Mouse (Mus musculus) natural killer cell, adult 2 months (primary cell): ENCODE results near the gene Naxd.
"Not testable (repeated sequence)": the region's sequence is repeated elsewhere in the genome, so short reads cannot be mapped to it uniquely, and the experiment has no call there.

Experiments
- DNase-seq, 2 experiments: peaks; one replicate each; pipeline ENCODE4 v3.0.0; 2022; ENCODE audit warnings: low spot score in 2 of 2

Naxd gene

DNA sequence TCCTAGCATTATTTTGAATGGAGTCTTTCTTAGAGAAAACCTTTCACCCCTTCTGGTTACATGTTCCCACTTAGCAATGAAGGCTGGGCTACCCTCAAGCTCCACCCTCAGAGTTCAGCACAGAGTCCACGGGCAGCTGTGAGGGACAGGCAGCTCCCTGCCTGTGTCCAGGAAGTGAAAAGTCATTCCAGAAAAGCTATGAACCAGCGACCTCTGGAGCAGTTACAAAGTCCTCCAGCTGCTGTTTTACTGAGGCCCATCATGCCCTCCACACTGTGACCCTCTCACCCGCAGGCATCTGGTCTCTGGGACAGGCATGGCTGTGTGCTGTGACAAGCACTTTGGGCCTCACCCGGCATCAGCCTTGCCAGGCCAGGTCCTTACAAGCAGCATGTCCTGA is 24.2 kb upstream of the Naxd start:
- no peak for DNase-seq

- no peak for DNase-seq
These were observed 21.9 kb upstream of the Naxd start for GRCm38 (mm10) chr8:11475397-11475796.

DNA sequence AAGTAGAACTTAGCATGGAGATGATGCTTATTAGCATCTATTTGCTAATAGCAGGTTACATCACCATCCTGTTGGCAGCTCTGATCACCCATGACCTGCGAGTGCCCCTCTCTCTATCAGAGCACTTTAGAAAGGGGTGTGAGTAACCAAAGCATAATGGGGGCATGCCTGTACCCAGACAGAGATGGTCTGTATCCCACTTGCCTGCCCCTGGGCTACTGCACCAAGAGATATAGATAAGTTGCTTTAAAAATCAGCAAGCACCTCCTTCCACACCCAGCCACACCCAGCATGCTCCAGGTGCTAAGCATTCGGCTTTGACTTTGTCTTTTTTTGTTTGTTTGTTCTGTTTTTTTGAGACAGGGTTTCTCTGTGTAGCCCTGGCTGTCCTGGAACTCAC is 21.4 kb upstream of the Naxd start:
- DNase-seq: no peak

- DNase-seq: no peak
These were observed 20.7 kb upstream of the Naxd start for GRCm38 (mm10) chr8:11476338-11477177.

DNA sequence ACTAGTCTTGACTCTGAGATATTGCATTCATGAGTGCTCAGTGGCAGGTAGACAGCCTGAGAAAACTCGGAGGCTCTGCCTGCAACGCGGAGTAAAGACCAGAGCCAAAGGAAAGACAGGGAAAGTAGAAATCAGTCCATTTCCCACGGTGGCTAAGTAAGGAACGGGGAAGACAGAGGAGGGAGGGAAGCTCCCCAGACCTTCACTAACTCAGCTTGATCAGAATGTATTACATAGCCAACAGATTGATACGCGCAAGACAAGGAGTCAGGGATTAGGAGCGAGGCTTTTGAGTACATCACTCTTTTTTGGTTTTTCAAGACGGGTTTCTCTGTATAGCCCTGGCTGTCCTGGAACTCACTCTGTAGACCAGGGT is 20.1 kb upstream of the Naxd start:
- no peak for DNase-seq

DNA sequence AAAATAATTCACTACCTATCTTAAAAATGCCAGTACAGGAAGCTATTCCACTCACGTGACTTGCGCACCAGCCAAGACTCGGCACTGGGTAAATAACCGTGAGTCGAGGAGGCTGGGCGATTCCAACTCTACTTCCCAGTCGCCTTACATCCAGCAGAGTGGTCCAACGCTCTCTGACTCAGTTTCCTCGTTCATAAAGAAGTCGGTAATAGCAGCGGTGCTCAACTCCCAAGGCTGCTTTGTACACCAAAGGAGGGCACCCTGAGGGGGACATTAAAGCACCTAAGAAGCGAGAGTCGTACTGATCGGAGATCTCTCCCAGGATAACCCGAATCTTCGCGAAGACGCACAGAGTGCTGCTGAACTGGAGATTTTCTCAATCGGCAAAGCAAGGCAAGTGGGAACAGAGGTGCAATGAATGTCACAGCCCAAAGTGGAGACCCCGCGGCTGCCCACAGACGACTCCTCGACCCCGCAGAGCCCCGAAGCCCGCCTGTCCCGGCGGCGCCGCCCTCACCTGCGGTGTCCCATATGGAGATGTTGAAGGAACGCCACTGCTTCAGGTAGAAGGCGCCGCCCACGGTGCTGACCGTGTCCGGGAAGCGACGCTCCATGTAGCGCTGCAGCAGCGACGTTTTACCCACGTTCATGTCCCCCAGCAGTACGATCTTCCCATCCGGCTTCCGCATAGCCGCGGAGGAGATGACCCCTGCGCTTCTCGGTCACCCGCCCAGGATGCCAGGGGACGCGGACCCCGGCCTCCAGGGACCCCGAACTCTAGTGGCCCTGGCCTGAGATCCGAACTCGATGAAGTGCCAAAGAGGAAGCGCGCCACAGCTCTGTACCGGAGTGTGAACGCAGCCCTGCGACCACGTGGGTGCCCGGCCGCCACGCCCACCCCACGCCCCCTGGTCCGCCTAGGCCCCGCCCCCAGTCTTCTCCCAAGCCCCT is 19.2 kb upstream of the Naxd start, which contains the start of gene Rab20:
Rab20 (minus strand) TSS at position 900 of the 951 bp plus-strand sequence.
- peak; percentile 40 to 53 for DNase-seq

DNA sequence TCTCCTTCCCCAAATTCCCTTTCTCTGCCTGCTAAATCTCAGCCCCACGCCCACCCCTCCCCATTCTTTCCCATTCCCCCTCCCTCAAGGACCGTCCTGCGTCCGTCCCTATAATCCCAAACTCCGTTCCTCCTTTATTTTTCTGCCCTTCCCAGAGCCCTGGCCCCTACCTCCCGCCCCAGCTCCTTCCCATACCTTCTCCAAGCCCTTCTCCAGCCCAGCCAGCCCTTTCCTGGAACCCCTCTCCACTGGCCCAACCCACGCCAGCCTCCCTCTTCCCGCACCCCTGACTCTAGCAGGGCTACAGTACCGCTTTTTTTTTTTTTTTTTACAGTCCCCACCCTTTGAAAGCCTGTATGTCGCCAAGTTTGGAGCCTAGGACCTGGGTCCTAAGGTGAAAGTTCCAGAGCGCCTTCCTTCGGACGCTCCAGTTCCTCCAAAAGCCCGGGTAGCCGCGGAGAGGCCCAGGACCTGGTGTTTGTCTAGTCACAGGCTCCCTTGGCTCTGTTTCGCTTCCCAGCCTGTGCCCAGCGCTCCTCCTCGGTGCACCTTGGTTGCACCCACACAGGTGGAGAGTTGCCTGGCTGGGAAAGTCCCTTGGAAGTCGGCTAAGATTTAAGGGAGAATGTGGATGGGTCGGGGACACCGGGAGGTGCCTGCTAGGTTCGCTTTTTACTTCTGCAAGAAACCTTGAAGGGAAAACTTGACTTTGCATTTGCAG is 18.3 kb upstream of the Naxd start:
- DNase-seq: no peak

- no peak for DNase-seq
These were observed 17.7 kb upstream of the Naxd start for GRCm38 (mm10) chr8:11479591-11479990.

DNA sequence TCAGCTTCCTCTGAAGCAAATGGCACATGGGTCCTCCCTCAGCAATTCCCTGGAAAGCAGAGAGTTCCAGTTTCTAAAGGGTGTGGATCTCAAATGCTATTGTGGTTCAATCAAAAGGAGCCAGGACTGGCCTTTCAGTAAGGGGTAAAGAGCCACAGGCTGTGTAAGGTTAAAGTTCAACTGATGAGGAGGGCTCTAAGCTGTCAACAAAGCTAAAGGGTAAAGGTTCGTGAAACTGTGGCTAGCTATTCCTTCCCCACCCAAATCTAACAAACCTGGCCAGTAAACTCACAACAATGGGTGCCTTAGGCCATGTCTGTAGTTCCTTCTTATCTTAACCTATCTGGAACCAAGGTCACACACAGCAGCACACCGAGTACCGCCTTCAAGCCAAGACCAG is 15.4 kb upstream of the Naxd start:
- DNase-seq: no peak

GRCm38 (mm10) chr8:11482537-11482936 is 14.8 kb upstream of the Naxd start:
- no peak for DNase-seq

GRCm38 (mm10) chr8:11486142-11486541 is 11.2 kb upstream of the Naxd start:
- DNase-seq: peak; percentile 65 to 74

- DNase-seq: no peak
These were observed 10.1 kb upstream of the Naxd start for GRCm38 (mm10) chr8:11487229-11487628.

DNA sequence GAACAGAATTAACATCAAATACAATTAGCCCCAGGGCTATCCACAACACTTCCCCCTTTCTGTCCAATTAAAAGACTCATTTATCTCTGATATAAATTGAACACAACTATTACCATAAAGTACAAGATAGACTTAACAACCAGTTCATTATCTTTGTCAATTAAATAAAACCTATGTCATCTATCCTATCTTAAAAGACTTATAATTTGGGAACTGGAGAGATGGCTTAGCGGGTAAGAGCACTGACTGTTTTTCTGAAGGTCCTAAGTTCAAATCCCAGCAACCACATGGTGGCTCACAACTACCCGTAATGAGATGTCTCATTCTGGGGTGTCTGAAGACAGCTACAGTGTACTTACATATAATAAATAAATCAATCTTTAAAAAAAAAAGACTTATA is 5.0 kb upstream of the Naxd start:
- not testable (repeated sequence) for DNase-seq

DNA sequence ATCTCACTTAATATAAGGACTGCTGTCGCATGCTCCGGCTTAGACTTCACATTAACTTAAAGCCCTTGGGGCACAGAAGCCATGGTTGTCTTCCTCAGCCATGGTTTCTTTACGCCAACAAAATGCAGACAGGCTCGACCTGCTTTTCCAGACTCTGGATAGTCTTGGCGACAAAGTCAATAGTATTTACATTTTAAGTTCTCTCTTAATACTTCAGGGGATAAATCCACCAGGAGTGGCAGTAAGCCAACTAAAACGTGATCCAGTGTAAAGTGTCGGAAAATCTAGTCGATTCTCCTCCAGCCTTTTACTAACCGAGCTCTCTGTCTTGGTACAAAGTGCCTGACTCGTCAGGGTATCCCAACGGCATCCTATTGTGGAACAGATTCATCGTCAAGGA is 975 bp downstream of the Naxd start:
- no peak for DNase-seq

DNA sequence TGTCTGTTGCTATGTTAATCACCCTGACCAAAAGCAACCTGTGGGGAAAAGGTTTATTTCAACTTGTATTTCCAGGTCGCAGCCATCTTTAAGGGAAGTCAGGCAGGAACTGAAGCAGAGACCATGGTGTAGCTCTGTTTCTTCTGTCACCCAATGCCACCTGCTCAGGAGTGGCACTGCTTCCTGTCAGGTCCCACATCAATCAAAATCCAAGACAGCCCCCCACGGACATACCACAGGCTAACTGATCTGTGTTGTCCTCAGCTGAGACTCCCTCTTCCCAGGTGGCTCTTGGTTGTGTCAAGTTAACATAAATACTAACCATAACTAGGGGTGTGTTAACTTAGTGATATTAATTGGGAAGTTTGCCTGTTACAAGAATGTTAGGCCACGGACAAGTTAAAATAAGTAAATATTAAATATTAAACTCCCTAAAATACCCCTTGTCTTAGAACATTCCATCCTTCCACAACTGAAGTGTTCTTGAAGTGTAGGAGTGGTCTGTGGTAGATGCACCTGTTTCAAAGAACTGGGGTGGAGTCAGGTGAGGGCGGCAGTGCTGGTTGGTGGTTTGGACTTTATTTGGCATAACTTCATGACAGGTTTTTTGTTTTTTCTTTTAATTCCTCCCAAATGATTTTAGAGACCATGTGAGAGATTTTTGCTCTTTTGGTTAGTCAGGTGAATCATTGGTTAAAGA is 1.6 kb downstream of the Naxd start:
- no peak for DNase-seq

DNA sequence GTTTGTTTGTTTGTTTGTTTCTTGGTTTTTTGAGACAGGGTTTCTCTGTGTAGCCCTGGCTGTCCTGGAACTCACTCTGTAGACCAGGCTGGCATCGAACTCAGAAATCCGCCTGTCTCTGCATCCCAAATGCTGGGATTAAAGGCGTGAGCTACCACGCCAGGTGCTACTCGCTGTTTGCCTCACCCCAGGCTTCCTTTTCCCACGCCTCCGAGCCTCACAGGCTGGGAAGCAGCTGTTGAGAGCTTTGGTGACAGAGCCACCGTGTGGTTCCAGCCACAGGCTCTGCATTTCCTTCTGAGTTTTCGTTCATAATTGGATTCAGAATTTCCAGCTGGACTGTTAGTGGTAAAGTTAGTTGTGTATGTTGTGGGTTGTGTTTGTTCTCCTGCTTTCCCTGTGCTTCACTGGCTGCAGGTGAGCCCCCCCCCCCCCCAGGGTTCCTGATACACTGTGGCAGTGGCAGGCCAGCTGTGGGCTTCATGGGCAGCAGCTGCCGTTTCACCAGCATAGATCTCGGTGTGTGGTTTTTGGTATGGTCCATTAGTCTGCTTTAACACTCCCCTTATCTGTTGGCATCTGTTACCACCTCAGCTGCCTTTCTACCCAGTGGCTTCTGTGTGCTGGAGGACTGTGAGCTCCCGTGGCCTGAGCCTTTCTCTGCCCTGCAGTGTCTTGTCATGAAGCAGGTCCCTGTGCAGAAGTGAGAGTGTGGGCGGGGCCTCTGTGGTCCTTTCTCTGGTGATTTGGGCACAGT is 6.3 kb downstream of the Naxd start:
- DNase-seq: no peak

GRCm38 (mm10) chr8:11506074-11506473 is 8.8 kb downstream of the Naxd start:
- no peak for DNase-seq

GRCm38 (mm10) chr8:11506802-11507201 is 9.5 kb downstream of the Naxd start:
- peak; percentile 30 to 60 for DNase-seq

DNA sequence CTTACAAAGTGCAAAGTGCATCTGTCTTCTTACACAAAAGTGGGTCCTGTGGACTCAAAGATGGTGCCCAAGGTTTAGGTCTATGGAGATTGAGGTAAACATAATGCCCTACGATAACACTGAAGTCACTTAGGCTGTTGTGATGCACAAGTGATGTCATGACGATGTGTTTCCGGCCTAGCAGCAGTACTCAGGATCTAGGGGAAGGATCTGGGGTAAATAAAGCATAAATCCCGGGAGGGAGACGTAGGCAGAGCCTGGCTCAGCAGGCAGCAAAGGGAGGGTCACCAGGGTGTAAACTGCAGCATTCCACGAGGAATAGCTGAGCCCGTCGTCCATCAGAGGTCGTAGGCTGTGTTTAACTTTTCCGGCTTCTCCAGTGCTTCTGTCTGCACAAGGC is 11.6 kb downstream of the Naxd start:
- no peak for DNase-seq

- DNase-seq: no peak
These were observed 13.7 kb downstream of the Naxd start for GRCm38 (mm10) chr8:11510971-11511370.

- no peak for DNase-seq
These were observed 15.4 kb downstream of the Naxd start for GRCm38 (mm10) chr8:11512711-11513110.
